Mouse (Mus musculus) lung, adult 2 months (tissue): Measurements from ENCODE around the gene Pdcd11.
A peak's percentile ranks its signal among the peaks of the same experiment; 100 is the strongest.

ENCODE experiments used
- CTCF ChIP-seq: fragments of 200-500 bp; IDR thresholded peaks from 2 replicates; pipeline ENCODE4 v1.5.1; 2011; ENCODE audit warnings: mild to moderate bottlenecking, low read length, control low read depth; ENCODE audit not compliant: insufficient read depth
- POLR2A ChIP-seq: fragments of 200-500 bp; IDR thresholded peaks from 2 replicates; pipeline ENCODE4 v1.6.1; 2011; ENCODE audit warnings: low read depth, mild to moderate bottlenecking, control low read depth, low read length, borderline replicate concordance; ENCODE audit errors: extremely low read depth

DNA sequence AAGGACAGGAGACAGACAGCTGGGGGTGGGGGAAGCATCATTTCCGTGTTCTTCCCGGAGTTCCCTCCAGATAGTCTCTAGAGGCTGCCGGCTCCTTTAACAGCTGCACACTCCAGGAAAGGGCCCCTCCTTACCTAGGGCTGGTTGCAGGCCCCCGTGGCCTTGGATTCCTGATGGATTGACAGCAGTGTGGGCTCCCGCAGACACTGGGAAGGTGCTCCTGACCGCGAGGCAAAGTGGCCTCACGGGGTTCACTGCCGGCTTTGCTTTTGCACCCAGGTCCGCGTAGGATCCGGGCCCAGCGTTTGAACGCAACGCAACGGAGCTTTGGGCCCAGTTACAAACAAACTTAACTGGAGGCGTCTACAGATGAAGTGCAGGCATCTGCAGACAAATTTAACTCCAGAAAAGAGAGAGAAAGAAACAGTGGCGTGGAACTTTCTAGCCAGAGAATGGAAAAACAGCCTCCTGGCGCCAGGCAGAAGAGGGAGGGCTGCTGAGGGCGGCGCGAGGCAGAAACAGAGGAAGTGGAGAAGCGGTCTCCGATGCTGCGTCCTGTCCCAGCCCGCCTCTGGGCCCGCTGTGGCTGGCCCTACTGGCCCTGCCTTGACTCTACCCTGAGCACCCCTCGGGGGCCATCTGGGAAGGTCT lies 47.3 kb downstream of the Pdcd11 start, which contains the start of gene Calhm2:
- peak; percentile 60; the same call in 1 of the 2 replicates for TF ChIP-seq POLR2A
- no peak for TF ChIP-seq CTCF
